Comparison of ENCODE assay signal across 17 mouse cellular contexts in genomic region chr11:87687246-87688225, GRCm38 (mm10). TPM values are rescaled to one million over a fixed set of nuclear protein-coding genes. Genes with fewer than 3 reads are reported as not detected.
DNase-seq lines count a peak whose midpoint lies in the region; ATAC-seq and TF ChIP-seq lines count a peak whose summit lies in the region.
"Had no signal": no experiment of that assay in that cellular context is flagged by ENCODE, and none has a peak within 500 bp of the region (broad histone marks: within the 10 kb centered on the region; RNA-seq: fewer than 3 reads in every experiment).

No protein-coding gene starts in this region.

- H3K4me3 ChIP-seq in kidney, embryonic 15.5 days (replicated peaks): no peak overlapping the region
- no peak overlapping the region for H3K4me3 ChIP-seq in lung, embryonic 16.5 days (ENCODE audit: low read length)
- no peak overlapping the region for H3K4me3 ChIP-seq in stomach, embryonic 15.5 days (replicated peaks)
- no peak overlapping the region for H3K4me3 ChIP-seq in gastrocnemius, adult 2 months
- H3K4me3 ChIP-seq: heart, embryonic 13.5 days; hindbrain, embryonic 10.5 days; midbrain, embryonic 15.5 days; neural tube, embryonic 13.5 days had no signal

- DNase-seq in kidney, postnatal 10 days: no peak
- no peak for DNase-seq in lung, postnatal 25 days (ENCODE audit: low spot score)
- no peak for DNase-seq in natural killer cell, adult 2 months (ENCODE audit: low spot score in 2 of 2)
- no peak for DNase-seq in gastrocnemius, adult 2 months
- DNase-seq: cerebellum, adult 11 months; gastrocnemius, postnatal 14 days; kidney, adult 18-20 months; spleen, adult 18-20 months had no signal

- intact Hi-C loops in gastrocnemius, adult 2 months (cut with DNase I): no loop called here

- H3K36me3 ChIP-seq in kidney, embryonic 15.5 days: no peaks in the 10 kb centered on the region
- no peaks in the 10 kb centered on the region for H3K36me3 ChIP-seq in lung, embryonic 16.5 days (ENCODE audit: control insufficient read depth, insufficient read depth, low read length)
- H3K36me3 ChIP-seq in stomach, embryonic 15.5 days: no peaks in the 10 kb centered on the region
- H3K36me3 ChIP-seq: heart, embryonic 13.5 days; hindbrain, embryonic 10.5 days; midbrain, embryonic 15.5 days; neural tube, embryonic 13.5 days had no signal

- peaks cover 65% of the 10 kb centered on the region for H3K4me1 ChIP-seq in kidney, embryonic 15.5 days
- H3K4me1 ChIP-seq in lung, embryonic 16.5 days (replicated peaks; ENCODE audit: control insufficient read depth, insufficient read depth, low read length): peaks cover 14% of the 10 kb centered on the region
- peaks cover 16% of the 10 kb centered on the region for H3K4me1 ChIP-seq in stomach, embryonic 15.5 days

- H3K4me2 ChIP-seq in kidney, embryonic 15.5 days: no peak overlapping the region
- no peak overlapping the region for H3K4me2 ChIP-seq in lung, embryonic 16.5 days (ENCODE audit: low read depth, low read length)
- 0 out of 2 replicates have a peak overlapping the region, but pooled peaks have one; percentile 2 for H3K4me2 ChIP-seq in stomach, embryonic 15.5 days
- H3K4me2 ChIP-seq: heart, embryonic 13.5 days; midbrain, embryonic 15.5 days; neural tube, embryonic 13.5 days had no signal

- H3K27ac ChIP-seq in kidney, embryonic 15.5 days: peak overlapping the region; percentile 84
- H3K27ac ChIP-seq in lung, embryonic 16.5 days (ENCODE audit: low read length): peak overlapping the region; percentile 76
- H3K27ac ChIP-seq in stomach, embryonic 15.5 days: peak overlapping the region; percentile 74
- H3K27ac ChIP-seq in gastrocnemius, adult 2 months: no peak overlapping the region
- H3K27ac ChIP-seq: hindbrain, embryonic 10.5 days; midbrain, embryonic 15.5 days; neural tube, embryonic 13.5 days had no signal

- H3K27me3 ChIP-seq in kidney, embryonic 15.5 days: 0 out of 2 replicates have a peak, but pooled peaks cover 5% of the 10 kb centered on the region
- no peaks in the 10 kb centered on the region for H3K27me3 ChIP-seq in lung, embryonic 16.5 days (ENCODE audit: control insufficient read depth, insufficient read depth, low read depth, low read length)
- H3K27me3 ChIP-seq in stomach, embryonic 15.5 days (replicated peaks): no peaks in the 10 kb centered on the region
- H3K27me3 ChIP-seq: heart, embryonic 13.5 days; midbrain, embryonic 15.5 days; neural tube, embryonic 13.5 days had no signal

- H3K9me3 ChIP-seq in kidney, embryonic 15.5 days (replicated peaks): no peaks in the 10 kb centered on the region
- H3K9me3 ChIP-seq in lung, embryonic 16.5 days (ENCODE audit: control insufficient read depth, low read length): no peaks in the 10 kb centered on the region
- H3K9me3 ChIP-seq in stomach, embryonic 15.5 days: no peaks in the 10 kb centered on the region
- H3K9me3 ChIP-seq: heart, embryonic 13.5 days; hindbrain, embryonic 10.5 days; midbrain, embryonic 15.5 days; neural tube, embryonic 13.5 days had no signal

- WGBS in kidney, embryonic 15.5 days: 60% methylated on average over 15 of the region's 15 CpGs
- WGBS in lung, embryonic 16.5 days: 39% methylated on average over 15 of the region's 15 CpGs
- 56% methylated on average over 15 of the region's 15 CpGs for WGBS in stomach, embryonic 15.5 days

- ATAC-seq in kidney, embryonic 15.5 days (replicated peaks; ENCODE audit: low FRiP score): no peak
- ATAC-seq in lung, embryonic 16.5 days (ENCODE audit: low read depth): no peak
- 0 out of 2 replicates have a peak, but pooled peaks have one; percentile 20 for ATAC-seq in granulocyte monocyte progenitor cell, adult 5-6 weeks (replicated peaks; ENCODE audit: poor library complexity, severe bottlenecking)
- ATAC-seq in stomach, embryonic 15.5 days (ENCODE audit: insufficient read depth, low FRiP score, low read depth): no peak
- ATAC-seq: liver, postnatal 0 days; midbrain, embryonic 15.5 days had no signal

- no peak overlapping the region for H3K9ac ChIP-seq in kidney, embryonic 15.5 days
- H3K9ac ChIP-seq in lung, embryonic 16.5 days (ENCODE audit: low read length): no peak overlapping the region
- H3K9ac ChIP-seq in stomach, embryonic 15.5 days: no peak overlapping the region
- H3K9ac ChIP-seq: heart, embryonic 13.5 days; midbrain, embryonic 15.5 days; neural tube, embryonic 13.5 days had no signal

- no peak for TF ChIP-seq CTCF in gastrocnemius, adult 2 months (IDR thresholded peaks at IDR 0.05)

RNA-seq across cellular contexts. Expression of gene Rnf43, which starts 25.0 kb away (rescaled TPM):
- polyA plus RNA-seq in kidney, embryonic 15.5 days (2015; fragmentation: Nextera tagmentation; extraction: Ambion mirVana): 6.7 and 6.8 TPM in 2 replicates
- 15.8 and 16.5 TPM in 2 replicates for polyA plus RNA-seq in lung, embryonic 16.5 days (2015; fragmentation: Nextera tagmentation; extraction: Ambion mirVana)
- 4.5 and 16.1 TPM in 2 replicates for total RNA-seq in granulocyte monocyte progenitor cell, adult 5-6 weeks (2014; fragmentation: Nextera tagmentation)
- 4.2 and 6.7 TPM in 2 replicates for total RNA-seq in granulocyte monocyte progenitor cell, adult 5-6 weeks (2017)
- polyA plus RNA-seq in stomach, embryonic 15.5 days (2015; fragmentation: Nextera tagmentation; extraction: Ambion mirVana): 14.0 and 14.5 TPM in 2 replicates
- under 1 TPM; 0.39 to 0.89 TPM for total RNA-seq in gastrocnemius, adult 2 months (2021)

RNA-seq across cellular contexts. Expression of gene Supt4a, which starts 49.8 kb away (rescaled TPM):
- 164 and 168 TPM in 2 replicates for polyA plus RNA-seq in kidney, embryonic 15.5 days (2015; fragmentation: Nextera tagmentation; extraction: Ambion mirVana)
- polyA plus RNA-seq in lung, embryonic 16.5 days (2015; fragmentation: Nextera tagmentation; extraction: Ambion mirVana): 143 and 167 TPM in 2 replicates
- total RNA-seq in granulocyte monocyte progenitor cell, adult 5-6 weeks (2014; fragmentation: Nextera tagmentation): 130 and 136 TPM in 2 replicates
- 58.6 and 81.1 TPM in 2 replicates for total RNA-seq in granulocyte monocyte progenitor cell, adult 5-6 weeks (2017)
- polyA plus RNA-seq in stomach, embryonic 15.5 days (2015; fragmentation: Nextera tagmentation; extraction: Ambion mirVana): 118 and 127 TPM in 2 replicates
- 10 to 100 TPM; 36.8 TPM for total RNA-seq in gastrocnemius, adult 2 months (2021)
